Mouse (Mus musculus) embryonic facial prominence, embryonic 11.5 days (tissue): ENCODE measurements around the gene Ndc80. TPM values are rescaled to one million over a fixed set of nuclear protein-coding genes. Genes with fewer than 3 reads are reported as not detected.
A peak's percentile ranks its signal among the peaks of the same experiment; 100 is the strongest.

Source experiments
- ATAC-seq: fragments of 200-750 bp; cut with Nextera tagmentation; replicated peaks from 2 replicates; pipeline ENCODE4 v1.8.0; 2017; ENCODE audit warnings: low read depth; ENCODE audit not compliant: insufficient number of reproducible peaks, low FRiP score, low TSS enrichment
- DNase-seq: peaks from one replicate; pipeline ENCODE4 v3.0.0-alpha.2; 2015; ENCODE audit warnings: low spot score
- H3K27ac ChIP-seq: fragments of 300-500 bp; sonication (generic); replicated peaks from 2 replicates; pipeline ENCODE4 v1.5.1; 2014; ENCODE audit warnings: mild to moderate bottlenecking, low read depth, low read length, control low read depth
- H3K27me3 ChIP-seq: fragments of 300-500 bp; sonication (generic); 2 replicates; pipeline ENCODE4 v1.6.1; 2014; ENCODE audit warnings: mild to moderate bottlenecking, low read length, moderate library complexity, mixed read lengths; ENCODE audit not compliant: control insufficient read depth, insufficient read depth
- H3K36me3 ChIP-seq: fragments of 300-500 bp; sonication (generic); replicated peaks from 2 replicates; pipeline ENCODE4 v1.6.1; 2014; ENCODE audit warnings: low read depth, mild to moderate bottlenecking, low read length, moderate library complexity, mixed read lengths; ENCODE audit not compliant: control insufficient read depth, insufficient read depth
- H3K4me1 ChIP-seq: fragments of 300-500 bp; sonication (generic); 2 replicates; pipeline ENCODE4 v1.6.1; 2014; ENCODE audit warnings: low read length, mixed read lengths; ENCODE audit not compliant: control insufficient read depth, insufficient read depth
- H3K4me2 ChIP-seq: fragments of 300-500 bp; sonication (generic); 2 replicates; pipeline ENCODE4 v1.6.1; 2014; ENCODE audit warnings: low read depth, mild to moderate bottlenecking, control low read depth, low read length, moderate library complexity
- H3K4me3 ChIP-seq: fragments of 300-500 bp; sonication (generic); 2 replicates; pipeline ENCODE4 v1.5.1; 2014; ENCODE audit warnings: low read depth, low read length, control low read depth
- H3K9ac ChIP-seq: fragments of 300-500 bp; sonication (generic); replicated peaks from 2 replicates; pipeline ENCODE4 v1.6.1; 2014; ENCODE audit warnings: mild to moderate bottlenecking, control low read depth, low read length
- H3K9me3 ChIP-seq: fragments of 300-500 bp; sonication (generic); replicated peaks from 2 replicates; pipeline ENCODE4 v1.6.1; 2016; ENCODE audit warnings: mild to moderate bottlenecking, low read length, inconsistent platforms, mixed read lengths; ENCODE audit not compliant: control insufficient read depth
- WGBS: fragments of 180-500 bp; shearing (Covaris S2); extraction: QIAGEN DNeasy Blood & Tissue Kit; methylation state at CpG from one replicate; pipeline ENCODE4 v1.1.7; 2014; 5-methylcytosine and 5-hydroxymethylcytosine counted together
- polyA plus RNA-seq: library from polyadenylated mRNA; unstranded; fragments of >200 nt; fragmentation: Nextera tagmentation; extraction: Ambion mirVana; gene quantifications from 2 replicates; pipeline ENCODE4 v1.2.1, GENCODE M21; 2014

The Ndc80 gene
- polyA plus RNA-seq, 1 experiment from 2014 or later = 76.3 TPM

GRCm38 (mm10) chr17:71476346-71477020 lies 50.2 kb downstream of the Ndc80 start:
- H3K27ac ChIP-seq = no peak overlapping the region
- no peaks in the 10 kb centered on the region for H3K9me3 ChIP-seq
- no peak overlapping the region for H3K4me3 ChIP-seq
- peak overlapping the region; percentile 96; the same call in 1 of the 2 replicates for H3K9ac ChIP-seq
- peak overlapping the region; percentile 73; the same call in 1 of the 2 replicates for H3K4me2 ChIP-seq
- no peaks in the 10 kb centered on the region for H3K36me3 ChIP-seq
- H3K27me3 ChIP-seq = no peaks in the 10 kb centered on the region
- ATAC-seq = no peak
- H3K4me1 ChIP-seq = no peaks in the 10 kb centered on the region
- 81% methylated on average over 7 of the region's 7 CpGs for WGBS
- DNase-seq = no peak

GRCm38 (mm10) chr17:71475705-71476089 lies 51.0 kb downstream of the Ndc80 start:
- Histone ChIP-seq H3K9ac (peak overlapping the region; percentile 96), H3K36me3 (no peaks in the 10 kb centered on the region), H3K4me3 (peak overlapping the region; percentile 66), H3K9me3 (no peaks in the 10 kb centered on the region), H3K27ac (peak overlapping the region; percentile 97), H3K4me1 (no peaks in the 10 kb centered on the region), H3K4me2 (peak overlapping the region; percentile 73), H3K27me3 (no peaks in the 10 kb centered on the region)
- DNase-seq (peak; percentile 88), ATAC-seq (peak; percentile 84)
- under 1% methylated on average over 31 of the region's 31 CpGs for WGBS

- Histone ChIP-seq H3K9me3 (no peaks in the 10 kb centered on the region), H3K4me3 (peak within 1 kb of the TSS; percentile 66), H3K9ac (peak within 1 kb of the TSS; percentile 96), H3K4me1 (no peaks in the 10 kb centered on the region), H3K27me3 (no peaks in the 10 kb centered on the region), H3K36me3 (no peaks in the 10 kb centered on the region), H3K4me2 (peak within 1 kb of the TSS; percentile 73), H3K27ac (peak within 1 kb of the TSS; percentile 97)
- peak; percentile 96 for ATAC-seq
- peak; percentile 93 for DNase-seq
- WGBS = under 1% methylated on average over 78 of the region's 109 CpGs
Observed at GRCm38 (mm10) chr17:71474762-71475704, 51.6 kb downstream of the Ndc80 start, which contains the start of gene Smchd1. Gene Smchd1 (minus strand): TSS chr17:71475343.

- no peaks in the 10 kb centered on the region for H3K36me3 ChIP-seq
- ATAC-seq (no peak), DNase-seq (peak; percentile 25)
- no peaks in the 10 kb centered on the region for H3K9me3 ChIP-seq
- peak overlapping the region; percentile 96 for H3K9ac ChIP-seq
- 16% methylated on average over 8 of the region's 8 CpGs for WGBS
- H3K4me2 ChIP-seq = peak overlapping the region; percentile 73
- no peak overlapping the region for H3K27ac ChIP-seq
- no peaks in the 10 kb centered on the region for H3K27me3 ChIP-seq
- peak overlapping the region; percentile 66 for H3K4me3 ChIP-seq
- H3K4me1 ChIP-seq = no peaks in the 10 kb centered on the region
Observed at GRCm38 (mm10) chr17:71474128-71474527, 52.5 kb downstream of the Ndc80 start.

- Histone ChIP-seq H3K9ac (no peak overlapping the region), H3K4me1 (no peaks in the 10 kb centered on the region), H3K27ac (no peak overlapping the region), H3K9me3 (no peaks in the 10 kb centered on the region), H3K36me3 (no peaks in the 10 kb centered on the region), H3K4me2 (no peak overlapping the region), H3K4me3 (no peak overlapping the region), H3K27me3 (no peaks in the 10 kb centered on the region)
- ATAC-seq (no peak), DNase-seq (no peak)
- 82% methylated on average over 2 of the region's 2 CpGs for WGBS
Observed at GRCm38 (mm10) chr17:71471261-71471660, 55.4 kb downstream of the Ndc80 start.

GRCm38 (mm10) chr17:71460312-71460711 lies 66.3 kb downstream of the Ndc80 start:
- no peaks in the 10 kb centered on the region for H3K4me1 ChIP-seq
- no peaks in the 10 kb centered on the region for H3K9me3 ChIP-seq
- H3K27me3 ChIP-seq = no peaks in the 10 kb centered on the region
- H3K4me2 ChIP-seq = no peak overlapping the region
- H3K27ac ChIP-seq = no peak overlapping the region
- no peak for DNase-seq
- ATAC-seq = no peak
- H3K36me3 ChIP-seq = no peaks in the 10 kb centered on the region; the same call in none of the 2 replicates
- 78% methylated on average over 3 of the region's 3 CpGs for WGBS
- no peak overlapping the region for H3K4me3 ChIP-seq
- H3K9ac ChIP-seq = no peak overlapping the region

GRCm38 (mm10) chr17:71459818-71460217 lies 66.8 kb downstream of the Ndc80 start, which contains the start of gene Gm4707:
Gene Gm4707 (minus strand): TSS chr17:71459918.
- 97% methylated on average over 2 of the region's 2 CpGs for WGBS
- H3K36me3 ChIP-seq = no peaks in the 10 kb centered on the region; the same call in none of the 2 replicates
- no peak for ATAC-seq

More at GRCm38 (mm10) chr17:71459818-71460217, 66.8 kb downstream of the Ndc80 start, which contains the start of gene Gm4707:
- no peaks in the 10 kb centered on the region for H3K4me1 ChIP-seq
- no peak for DNase-seq
- no peak within 1 kb of the TSS for H3K4me3 ChIP-seq
- H3K9me3 ChIP-seq = no peaks in the 10 kb centered on the region
- no peaks in the 10 kb centered on the region for H3K27me3 ChIP-seq
- H3K27ac ChIP-seq = no peak within 1 kb of the TSS
- no peak within 1 kb of the TSS for H3K9ac ChIP-seq
- no peak within 1 kb of the TSS for H3K4me2 ChIP-seq
